ENCODE assay signal across 19 mouse cellular contexts in genomic region chr16:57515636-57516035, GRCm38 (mm10).
DNase-seq lines count a peak whose midpoint lies in the region; ATAC-seq and TF ChIP-seq lines count a peak whose summit lies in the region.
"Had no signal": no experiment of that assay in that cellular context is flagged by ENCODE, and none has a peak within 500 bp of the region (broad histone marks: within the 10 kb centered on the region; RNA-seq: fewer than 3 reads in every experiment).

No protein-coding gene starts in this region.

- H3K4me3 ChIP-seq in gastrocnemius, adult 2 months: no peak overlapping the region
- H3K4me3 ChIP-seq in intestine, embryonic 14.5 days (ENCODE audit: low read depth, low read length): no peak overlapping the region
- H3K4me3 ChIP-seq in intestine, postnatal 0 days (ENCODE audit: low read depth, low read length): no peak overlapping the region
- H3K4me3 ChIP-seq in brown adipose tissue, adult 24 weeks (ENCODE audit: insufficient read depth, low read depth, low read length): peak overlapping the region; percentile 62
- H3K4me3 ChIP-seq in limb, embryonic 14.5 days (replicated peaks; ENCODE audit: low read length): no peak overlapping the region
- H3K4me3 ChIP-seq in hindbrain, embryonic 12.5 days: no peak overlapping the region
- H3K4me3 ChIP-seq: forebrain, embryonic 13.5 days; midbrain, embryonic 13.5 days; neural tube, embryonic 12.5 days had no signal

- no peaks in the 10 kb centered on the region for H3K27me3 ChIP-seq in intestine, embryonic 14.5 days (replicated peaks; ENCODE audit: control insufficient read depth, insufficient read depth, low read length)
- no peaks in the 10 kb centered on the region for H3K27me3 ChIP-seq in intestine, postnatal 0 days (replicated peaks; ENCODE audit: control insufficient read depth, insufficient read depth, low read length)
- H3K27me3 ChIP-seq in limb, embryonic 14.5 days (ENCODE audit: control insufficient read depth, insufficient read depth, low read length): no peaks in the 10 kb centered on the region
- no peaks in the 10 kb centered on the region for H3K27me3 ChIP-seq in hindbrain, embryonic 12.5 days
- H3K27me3 ChIP-seq: forebrain, embryonic 13.5 days; midbrain, embryonic 13.5 days; neural tube, embryonic 12.5 days had no signal

- peak overlapping the region; percentile 24; the same call in 1 of the 2 replicates for H3K27ac ChIP-seq in gastrocnemius, adult 2 months
- H3K27ac ChIP-seq in intestine, embryonic 14.5 days (ENCODE audit: low read depth): no peak overlapping the region
- H3K27ac ChIP-seq in intestine, postnatal 0 days (ENCODE audit: low read depth, low read length): no peak overlapping the region
- H3K27ac ChIP-seq in brown adipose tissue, adult 24 weeks (replicated peaks; ENCODE audit: low read depth, low read length): peak overlapping the region; percentile 83
- no peak overlapping the region for H3K27ac ChIP-seq in limb, embryonic 14.5 days (replicated peaks; ENCODE audit: low read depth, low read length)
- no peak overlapping the region for H3K27ac ChIP-seq in hindbrain, embryonic 12.5 days
- H3K27ac ChIP-seq: forebrain, embryonic 13.5 days; hindbrain, postnatal 0 days; midbrain, embryonic 13.5 days; neural tube, embryonic 12.5 days had no signal

- intact Hi-C loops in gastrocnemius, adult 2 months (cut with DNase I): no loop called here

- H3K9me3 ChIP-seq in intestine, embryonic 14.5 days (ENCODE audit: control insufficient read depth, low read length): no peaks in the 10 kb centered on the region
- H3K9me3 ChIP-seq in intestine, postnatal 0 days (ENCODE audit: control insufficient read depth): no peaks in the 10 kb centered on the region
- no peaks in the 10 kb centered on the region for H3K9me3 ChIP-seq in limb, embryonic 14.5 days (ENCODE audit: control insufficient read depth, low read length)
- no peaks in the 10 kb centered on the region for H3K9me3 ChIP-seq in hindbrain, embryonic 12.5 days (replicated peaks)
- H3K9me3 ChIP-seq: forebrain, embryonic 13.5 days; midbrain, embryonic 13.5 days; neural tube, embryonic 12.5 days had no signal

- peak; percentile 38 for DNase-seq in gastrocnemius, adult 2 months
- no peak for DNase-seq in gastrocnemius, adult 8-10 months (ENCODE audit: low spot score in 2 of 2)
- DNase-seq in intestine, embryonic 14.5 days (ENCODE audit: low spot score): peak; percentile 40
- DNase-seq in limb, embryonic 14.5 days (ENCODE audit: low spot score): peak; percentile 58
- DNase-seq: adrenal gland, postnatal 36 days; cerebellum, adult 18-20 months; cerebellum, postnatal 25 days; kidney, adult 2 months; kidney, postnatal 10 days; lung, embryonic 14.5 days; right cerebral cortex, adult 18-20 months; thymus, postnatal 36 days had no signal

- no peak for TF ChIP-seq POLR2A in limb, embryonic 14.5 days (IDR thresholded peaks at IDR 0.05; ENCODE audit: borderline replicate concordance, extremely low read depth, insufficient read depth, insufficient read length)

- H3K9ac ChIP-seq in intestine, embryonic 14.5 days (ENCODE audit: low read length): no peak overlapping the region
- H3K9ac ChIP-seq in intestine, postnatal 0 days (ENCODE audit: low read depth, low read length): no peak overlapping the region
- no peak overlapping the region for H3K9ac ChIP-seq in limb, embryonic 14.5 days (ENCODE audit: low read depth, low read length, severe bottlenecking)
- H3K9ac ChIP-seq in hindbrain, embryonic 12.5 days: no peak overlapping the region
- H3K9ac ChIP-seq: forebrain, embryonic 13.5 days; lung, embryonic 14.5 days; midbrain, embryonic 13.5 days; neural tube, embryonic 12.5 days had no signal

- no peak for ATAC-seq in intestine, embryonic 14.5 days (replicated peaks; ENCODE audit: low FRiP score, low TSS enrichment, low read depth)
- ATAC-seq in intestine, postnatal 0 days: no peak
- ATAC-seq in limb, embryonic 14.5 days (ENCODE audit: low FRiP score, low read depth): no peak
- ATAC-seq in hindbrain, embryonic 12.5 days (ENCODE audit: low FRiP score): no peak
- ATAC-seq: forebrain, embryonic 13.5 days; hindbrain, postnatal 0 days; midbrain, embryonic 13.5 days had no signal

- TF ChIP-seq CTCF in gastrocnemius, adult 2 months (IDR thresholded peaks at IDR 0.05): no peak
- no peak for TF ChIP-seq CTCF in intestine, postnatal 0 days (IDR thresholded peaks at IDR 0.05; ENCODE audit: low read depth)

- no peak overlapping the region for H3K4me2 ChIP-seq in intestine, embryonic 14.5 days (ENCODE audit: low read length)
- H3K4me2 ChIP-seq in intestine, postnatal 0 days (replicated peaks; ENCODE audit: low read depth): no peak overlapping the region
- H3K4me2 ChIP-seq in limb, embryonic 14.5 days (replicated peaks; ENCODE audit: low read depth, low read length, severe bottlenecking): no peak overlapping the region
- no peak overlapping the region for H3K4me2 ChIP-seq in hindbrain, embryonic 12.5 days (replicated peaks)
- H3K4me2 ChIP-seq: forebrain, embryonic 13.5 days; lung, embryonic 14.5 days; midbrain, embryonic 13.5 days; neural tube, embryonic 12.5 days had no signal

- no peaks in the 10 kb centered on the region for H3K36me3 ChIP-seq in intestine, embryonic 14.5 days (ENCODE audit: control insufficient read depth, insufficient read depth, low read length)
- no peaks in the 10 kb centered on the region for H3K36me3 ChIP-seq in intestine, postnatal 0 days (ENCODE audit: control insufficient read depth, insufficient read depth)
- H3K36me3 ChIP-seq in limb, embryonic 14.5 days (ENCODE audit: control insufficient read depth, insufficient read depth, low read length): no peaks in the 10 kb centered on the region
- H3K36me3 ChIP-seq in hindbrain, embryonic 12.5 days: no peaks in the 10 kb centered on the region
- H3K36me3 ChIP-seq: midbrain, embryonic 13.5 days; neural tube, embryonic 12.5 days had no signal

- 72% methylated on average over 10 of the region's 10 CpGs for WGBS in intestine, embryonic 14.5 days
- 66% methylated on average over 10 of the region's 10 CpGs for WGBS in intestine, postnatal 0 days
- 69% methylated on average over 10 of the region's 10 CpGs for WGBS in limb, embryonic 14.5 days
- WGBS in hindbrain, embryonic 12.5 days: 86% methylated on average over 10 of the region's 10 CpGs

- peaks cover 3% of the 10 kb centered on the region; the same call in 1 of the 2 replicates for H3K4me1 ChIP-seq in intestine, embryonic 14.5 days (replicated peaks; ENCODE audit: control insufficient read depth, insufficient read depth, low read length)
- H3K4me1 ChIP-seq in intestine, postnatal 0 days (replicated peaks; ENCODE audit: control insufficient read depth, insufficient read depth, low read length): no peaks in the 10 kb centered on the region
- H3K4me1 ChIP-seq in brown adipose tissue, adult 24 weeks (ENCODE audit: control insufficient read depth, insufficient read depth, insufficient read length, low read length): no peaks in the 10 kb centered on the region
- H3K4me1 ChIP-seq in limb, embryonic 14.5 days (ENCODE audit: control insufficient read depth, insufficient read depth, low read length): 0 out of 2 replicates have a peak, but pooled peaks cover 4% of the 10 kb centered on the region
- H3K4me1 ChIP-seq in hindbrain, embryonic 12.5 days: no peaks in the 10 kb centered on the region
- H3K4me1 ChIP-seq: forebrain, embryonic 13.5 days; midbrain, embryonic 13.5 days; neural tube, embryonic 12.5 days had no signal

Comparison
In these comparisons a context has a peak if more than half of its experiments do, and no peak if none do; other contexts are left out.
1. DNase-seq: peak in gastrocnemius, adult 2 months (single experiment), intestine, embryonic 14.5 days (single experiment) and limb, embryonic 14.5 days (single experiment); none in gastrocnemius, adult 8-10 months (0 of 2).
2. H3K27ac ChIP-seq: peak in gastrocnemius, adult 2 months (single experiment) and brown adipose tissue, adult 24 weeks (single experiment); none in intestine, embryonic 14.5 days (single experiment), intestine, postnatal 0 days (single experiment), limb, embryonic 14.5 days (single experiment) and hindbrain, embryonic 12.5 days (single experiment).